Mouse (Mus musculus) right cerebral cortex, adult 18-20 months (tissue): ENCODE data around the gene Dgat2.

Experiments
- DNase-seq: peaks from one replicate; pipeline ENCODE4 v3.0.0; 2022; ENCODE audit warnings: mixed read lengths

Dgat2 gene

DNA sequence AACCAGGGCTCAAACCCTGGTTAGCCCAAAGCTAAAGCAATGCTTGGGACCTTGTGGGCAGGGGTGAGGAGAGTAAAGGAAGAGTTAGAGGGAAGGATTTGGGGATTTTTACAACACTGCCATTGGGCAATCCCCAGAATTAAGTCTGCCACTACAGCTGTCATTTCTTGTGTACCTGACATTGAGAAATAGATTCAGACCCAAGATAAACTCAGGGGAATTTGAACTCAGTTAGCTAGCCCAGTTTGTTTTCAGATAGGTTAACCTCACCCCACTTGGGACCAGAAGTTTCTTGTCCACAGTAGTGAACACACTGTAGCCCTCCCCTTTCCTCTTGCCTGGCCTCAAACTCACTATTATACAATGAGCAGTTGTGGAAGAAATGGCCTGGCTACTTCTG is 8.9 kb upstream of the Dgat2 start:
- no peak for DNase-seq

DNA sequence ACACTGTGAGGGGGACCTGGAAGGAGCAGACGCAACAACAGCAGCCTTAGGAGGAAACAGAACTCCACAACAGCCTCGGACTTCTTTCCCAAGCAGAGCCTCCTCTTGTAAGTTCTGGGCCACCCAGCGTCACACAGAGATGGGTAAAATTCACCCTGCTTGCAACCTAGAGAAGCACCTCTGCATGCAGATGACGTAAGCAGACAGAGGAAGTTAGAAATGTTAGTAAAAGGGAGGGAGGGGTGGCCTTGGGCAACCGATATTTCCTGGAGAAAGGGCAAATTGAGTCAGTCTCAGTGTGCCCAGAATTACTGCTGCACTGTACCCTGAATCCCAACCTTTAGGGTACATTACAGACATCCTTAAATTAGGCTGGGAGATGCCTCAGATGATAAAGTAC is 7.4 kb upstream of the Dgat2 start:
- DNase-seq, result no peak

DNA sequence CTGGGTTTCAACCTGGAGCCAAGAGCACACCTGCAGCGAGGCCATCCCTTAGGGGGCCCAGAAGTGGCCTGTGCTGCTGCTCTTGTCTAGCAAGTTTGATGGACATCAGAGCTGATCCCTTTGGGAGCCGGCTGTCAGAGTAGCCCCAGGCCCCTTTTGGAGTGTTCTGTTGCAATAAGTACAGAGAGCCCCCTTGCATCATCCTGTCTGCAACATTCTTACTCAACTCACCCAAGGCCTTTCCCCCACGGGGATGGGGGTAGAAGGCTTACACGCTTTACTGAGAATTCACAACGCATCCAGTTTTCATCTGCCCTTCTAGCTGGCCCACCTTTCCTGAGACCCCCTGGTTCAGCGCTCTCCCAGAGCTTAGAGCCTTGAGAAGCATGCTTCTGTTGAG is 6.1 kb upstream of the Dgat2 start:
- DNase-seq, result no peak

DNA sequence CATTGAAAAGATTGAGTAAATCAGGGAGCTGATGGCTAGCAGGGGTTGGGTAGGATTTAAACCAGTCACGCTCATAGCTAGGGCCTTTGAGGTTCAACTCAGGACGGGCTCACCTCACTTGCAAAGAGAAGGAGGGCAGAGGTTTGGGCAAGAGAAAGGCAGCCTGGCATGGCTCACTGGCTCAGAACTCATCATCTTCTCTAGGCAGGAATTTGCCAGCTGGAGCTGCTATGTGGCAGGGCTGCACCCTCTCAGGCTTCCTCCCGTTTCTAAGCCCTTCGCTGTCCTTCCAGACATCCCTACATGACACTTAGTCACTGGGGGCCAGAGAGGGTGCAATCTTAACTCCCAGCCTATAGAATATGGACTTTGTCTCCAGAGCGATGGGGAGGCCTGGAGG is 4.9 kb upstream of the Dgat2 start:
- no peak for DNase-seq

DNA sequence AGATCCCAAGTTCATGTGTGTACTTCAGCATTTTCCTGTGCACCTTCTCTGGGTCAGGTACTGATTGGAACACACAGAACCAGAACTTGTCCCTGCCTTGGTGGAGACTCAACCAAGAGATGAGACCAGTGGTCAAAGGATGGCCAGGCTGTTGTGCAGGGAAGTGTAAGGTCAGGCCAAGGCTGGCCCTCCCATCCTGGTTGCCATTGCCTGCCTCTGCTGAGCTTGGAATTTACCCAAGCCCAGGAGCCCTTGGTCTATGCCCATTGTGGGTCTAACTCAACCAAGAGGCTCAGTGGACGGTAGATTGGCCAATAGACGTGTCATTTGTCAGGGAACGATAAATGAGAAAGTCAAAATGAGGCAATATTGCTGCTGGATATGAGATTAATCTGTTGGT is 2.9 kb upstream of the Dgat2 start:
- DNase-seq, result no peak

DNA sequence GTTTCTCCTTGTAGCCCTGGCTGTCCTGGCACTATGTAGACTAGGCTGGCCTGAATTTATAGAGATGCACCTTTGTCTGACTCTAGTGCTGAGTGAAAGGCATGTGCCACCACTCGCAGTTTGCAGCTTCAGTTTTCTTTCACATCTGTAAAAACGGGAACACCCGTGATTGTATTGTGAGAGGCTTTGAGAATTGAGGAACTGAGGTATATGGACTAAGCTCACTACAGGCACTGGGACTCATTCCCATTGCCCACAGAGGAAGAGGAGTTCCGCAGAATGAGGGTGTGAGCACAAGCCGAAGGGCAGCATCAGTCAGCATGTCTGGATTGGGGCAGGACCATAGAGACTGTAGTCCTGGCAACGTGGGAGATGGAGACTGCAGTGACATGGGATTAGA is 1.2 kb upstream of the Dgat2 start:
- no peak for DNase-seq

DNA sequence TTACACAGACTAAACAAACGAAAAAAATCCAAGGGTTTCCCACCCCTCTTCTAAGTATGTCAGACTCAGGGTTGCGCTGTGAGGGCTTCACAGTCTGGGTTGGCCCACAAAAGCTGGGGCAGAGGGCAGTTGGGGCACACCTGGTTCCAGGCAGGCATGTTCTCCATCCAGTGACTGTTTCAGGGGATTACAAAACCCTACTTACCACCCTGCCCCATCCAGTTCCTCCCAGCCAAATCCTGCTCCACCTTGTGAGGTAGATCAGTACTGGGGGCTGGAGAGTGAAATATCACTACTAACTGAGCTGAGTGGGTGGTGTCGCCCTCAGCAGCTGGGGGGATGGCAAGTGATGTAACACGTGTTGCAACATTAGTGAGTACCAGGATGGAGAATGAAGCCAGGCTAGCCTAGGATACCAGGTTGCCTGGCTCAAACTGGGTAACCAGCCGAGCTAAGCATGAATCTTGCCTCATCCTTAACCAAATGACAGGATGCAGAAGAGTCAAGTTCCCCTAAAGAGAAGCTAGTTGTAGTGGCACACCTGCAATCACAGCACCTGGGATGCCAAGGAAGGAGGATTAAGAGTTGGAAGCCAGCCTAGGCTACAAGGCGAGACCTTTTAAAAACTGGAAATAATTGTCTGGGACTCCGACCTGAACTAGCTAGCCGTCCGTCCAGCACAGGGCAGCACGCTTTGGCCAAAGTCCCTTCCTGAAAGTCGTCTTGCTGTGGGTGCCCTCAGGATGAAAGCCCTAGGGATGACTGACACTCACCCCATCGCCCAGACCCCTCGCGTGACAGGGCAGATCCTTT is 694 bp downstream of the Dgat2 start:
- DNase-seq, result peak; percentile 62

DNA sequence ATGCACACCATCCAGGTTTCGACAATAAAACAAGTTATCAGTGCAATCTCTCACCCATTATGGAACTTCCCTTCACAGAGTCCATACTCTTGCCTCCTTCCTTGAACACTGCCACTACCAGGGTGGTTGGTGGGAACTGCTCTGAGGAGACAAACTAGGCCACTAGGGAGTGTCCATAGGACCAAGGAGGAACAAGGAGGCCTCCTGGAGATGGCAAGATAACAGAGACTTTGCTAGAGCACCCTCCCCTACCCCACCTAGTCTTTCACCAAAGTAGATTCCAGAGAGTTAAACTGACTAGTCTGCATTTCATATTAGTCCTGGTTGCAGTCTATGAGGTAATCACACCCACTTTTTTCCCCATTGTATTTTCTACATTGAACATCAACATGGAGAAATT is 2.4 kb downstream of the Dgat2 start:
- DNase-seq, result no peak

DNA sequence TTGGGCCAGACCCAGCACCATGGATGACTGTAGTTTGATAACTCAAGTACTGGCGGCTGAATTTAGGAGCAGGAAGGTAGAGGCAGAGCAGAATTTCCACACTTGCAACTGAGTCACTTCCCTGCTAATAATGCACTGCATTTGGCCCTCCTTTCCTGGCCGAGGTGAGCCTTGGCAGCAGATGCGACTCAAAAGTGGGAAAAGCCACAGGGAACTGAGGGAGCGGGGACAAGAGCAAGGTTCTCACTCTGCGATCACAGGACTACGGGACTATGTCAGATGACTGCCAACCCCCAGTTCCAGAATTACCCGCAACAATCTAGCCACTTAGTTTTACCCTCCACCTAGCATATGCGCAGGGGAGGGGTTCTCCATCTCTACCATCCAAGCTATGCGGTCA is 3.2 kb downstream of the Dgat2 start:
- no peak for DNase-seq

DNA sequence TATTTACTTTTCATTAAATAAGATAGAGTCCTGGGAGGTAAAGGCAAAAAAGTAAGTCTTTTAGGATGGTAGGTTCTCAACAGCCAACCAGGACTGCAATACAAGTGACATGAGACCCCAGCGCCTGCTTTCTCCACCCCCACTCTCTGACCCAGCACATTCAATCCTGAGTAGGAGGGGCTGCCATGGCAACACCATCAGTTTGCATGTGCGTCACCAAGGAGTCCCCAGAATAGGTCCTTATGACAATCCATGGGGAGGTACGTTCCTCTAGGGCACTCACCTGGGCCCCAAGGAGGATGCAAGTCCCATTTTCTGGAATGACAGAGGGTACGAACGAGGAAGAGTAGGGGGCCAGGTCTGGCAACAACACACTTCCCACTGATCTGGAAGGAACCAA is 5.1 kb downstream of the Dgat2 start:
- DNase-seq, result peak; percentile 53

DNA sequence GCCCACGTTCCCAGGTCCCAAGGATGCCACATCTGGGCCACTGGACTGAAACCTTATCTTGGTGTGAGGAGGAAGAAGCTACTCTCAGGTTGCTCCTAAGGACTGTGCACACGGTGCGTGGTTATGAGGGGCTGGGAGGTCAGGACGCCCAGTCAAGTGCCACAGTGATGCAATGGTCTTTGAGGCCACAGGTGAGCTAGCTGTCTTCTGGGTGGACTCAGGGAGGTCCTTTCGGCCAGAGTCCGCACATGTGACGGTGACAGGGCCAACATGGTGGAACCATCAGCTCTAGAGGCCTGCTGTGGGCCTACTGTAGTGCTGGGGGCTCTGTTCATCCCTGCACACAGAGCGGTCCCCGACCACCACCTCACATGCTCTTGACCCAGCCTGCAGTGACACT is 6.9 kb downstream of the Dgat2 start:
- DNase-seq, result no peak

DNA sequence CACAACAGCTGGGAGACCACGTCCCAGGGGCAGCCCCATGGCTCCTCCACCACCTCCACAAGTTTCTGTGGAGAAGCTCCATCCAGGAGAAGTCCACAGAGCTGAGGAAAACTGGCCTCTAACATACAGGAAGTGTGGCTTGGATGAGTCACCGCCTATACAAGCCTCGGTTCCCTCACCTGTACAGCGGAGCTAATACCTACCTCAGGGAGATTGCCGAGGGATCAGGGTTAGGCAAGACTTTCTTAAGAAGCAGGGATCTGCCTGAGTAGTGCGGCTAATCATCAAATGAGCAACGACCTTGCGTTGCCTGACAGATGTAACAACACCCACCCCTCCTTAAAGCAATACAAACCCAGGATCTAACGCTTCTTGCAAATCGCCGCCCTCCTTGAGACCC is 7.4 kb downstream of the Dgat2 start:
- no peak for DNase-seq

DNA sequence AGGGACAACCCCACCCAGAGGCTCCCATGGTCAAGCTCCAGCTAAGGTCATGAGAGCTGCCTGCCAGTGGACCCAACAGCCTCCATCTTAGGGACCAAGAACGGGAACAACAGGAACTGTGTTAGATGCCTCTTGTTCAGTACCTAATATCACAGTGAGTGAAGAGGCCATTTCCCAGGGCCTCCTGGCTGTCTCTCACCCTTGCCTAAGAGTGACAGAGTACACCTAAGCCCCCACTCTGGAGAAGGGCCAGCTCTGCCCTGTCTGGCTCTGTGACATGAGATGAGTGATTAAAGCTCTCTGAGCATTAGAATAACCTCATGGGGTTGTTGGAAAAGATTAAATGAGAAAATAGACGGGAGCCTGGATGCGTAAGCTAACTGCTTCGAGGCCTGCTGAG is 8.5 kb downstream of the Dgat2 start:
- no peak for DNase-seq

DNA sequence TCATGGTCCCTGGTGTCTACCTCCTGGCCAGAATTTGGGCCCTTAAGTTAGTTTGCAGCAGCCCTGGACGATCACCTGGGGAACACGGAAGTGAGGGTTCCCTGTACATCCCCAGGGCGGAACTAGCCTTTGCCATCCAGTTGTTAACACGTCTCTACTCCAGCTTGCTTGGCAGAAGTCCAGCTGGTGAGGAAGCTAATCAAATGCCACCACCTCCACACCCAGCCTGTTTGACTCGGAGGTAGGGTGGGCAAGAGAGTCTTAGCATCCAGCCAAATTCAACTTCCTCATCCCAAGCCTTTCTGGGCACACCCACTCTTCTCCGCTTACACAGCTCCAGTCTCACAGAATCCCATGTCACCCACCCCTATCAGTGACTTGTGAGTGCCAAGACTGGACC is 9.6 kb downstream of the Dgat2 start:
- DNase-seq, result no peak

DNA sequence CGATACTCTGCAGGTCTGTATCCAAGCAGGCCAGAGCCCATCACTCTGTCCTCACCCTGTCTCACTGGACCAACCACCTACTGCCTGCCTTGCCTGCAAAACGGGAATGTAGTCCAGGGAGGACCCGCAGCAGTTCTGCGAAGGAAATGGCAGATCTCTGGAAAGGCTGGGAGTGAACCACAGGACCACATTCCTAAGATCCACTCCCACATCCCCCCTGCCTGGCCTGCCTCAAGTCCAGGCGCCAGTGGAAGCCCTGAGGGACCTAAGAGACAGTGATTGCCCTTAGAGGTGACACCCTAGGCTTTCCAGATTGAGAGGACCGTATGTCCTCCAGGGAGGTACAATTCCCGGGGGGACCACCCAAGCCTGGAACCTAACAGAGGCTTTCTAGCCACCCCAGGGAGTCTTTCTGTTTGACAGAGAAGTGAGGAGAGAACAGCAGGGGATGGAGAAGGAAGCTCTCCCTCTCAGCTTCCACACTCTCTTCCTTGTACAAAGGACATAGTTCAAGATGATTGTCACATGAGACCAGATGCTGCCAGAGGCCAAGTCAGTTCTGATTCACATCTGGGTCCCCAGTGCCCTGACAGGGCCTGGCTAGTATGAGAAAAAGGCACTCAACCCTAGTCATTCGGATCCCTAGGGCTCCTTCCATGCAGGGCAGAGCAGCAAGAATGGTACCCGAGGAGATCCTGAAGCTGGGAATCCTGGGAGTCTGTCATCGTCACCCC is 10.6 kb downstream of the Dgat2 start:
- no peak for DNase-seq

DNA sequence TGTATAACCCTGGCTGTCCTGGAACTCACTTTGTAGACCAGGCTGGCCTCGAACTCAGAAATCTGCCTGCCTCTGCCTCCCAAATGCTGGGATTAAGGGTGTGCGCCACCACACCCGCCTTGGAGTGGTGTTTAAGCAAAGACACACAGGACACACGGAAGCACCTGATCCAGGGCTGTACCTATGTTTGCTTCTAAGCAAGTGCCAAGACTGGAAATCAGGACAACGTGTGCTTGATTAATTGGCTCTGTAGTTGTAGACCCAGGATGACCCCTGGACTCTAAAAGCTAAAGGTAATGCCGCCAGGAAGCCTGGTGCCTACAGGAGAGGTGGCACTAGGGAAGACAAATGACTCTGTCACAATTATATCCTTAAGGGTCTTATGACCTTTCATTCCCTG is 12.0 kb downstream of the Dgat2 start:
- no peak for DNase-seq

DNA sequence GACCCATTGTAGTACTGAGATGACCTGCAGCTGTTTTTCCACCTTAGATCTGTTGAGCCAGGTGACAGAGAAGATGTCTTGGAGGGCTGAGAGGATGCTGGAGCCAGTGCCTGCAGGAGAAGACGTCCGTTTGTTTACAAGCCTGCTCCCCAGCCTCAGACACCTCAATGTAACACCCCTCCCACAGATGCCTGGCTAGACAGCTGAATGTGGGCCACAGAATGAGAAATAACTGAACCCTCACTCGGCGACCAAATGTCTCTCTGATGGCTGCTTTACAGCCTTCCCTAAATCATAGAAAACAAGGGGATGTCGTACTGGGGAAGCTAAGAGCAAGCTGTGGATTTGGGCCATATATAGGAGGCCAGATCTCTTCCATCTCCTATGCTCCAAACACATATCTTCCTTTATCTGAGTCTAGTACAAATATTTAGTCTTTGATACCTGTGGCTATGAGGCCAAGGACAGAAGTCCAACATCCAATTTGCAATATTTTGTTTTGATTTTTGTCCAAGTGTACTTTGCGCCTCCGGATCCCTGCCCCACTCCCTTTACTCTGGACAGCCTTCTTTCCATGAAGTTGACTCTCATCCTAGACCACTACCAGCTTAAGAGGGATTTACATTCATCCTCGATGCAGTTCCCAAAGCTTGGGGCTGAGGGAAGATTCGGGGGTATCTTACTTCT is 12.7 kb downstream of the Dgat2 start:
- DNase-seq, result peak; percentile 56

DNA sequence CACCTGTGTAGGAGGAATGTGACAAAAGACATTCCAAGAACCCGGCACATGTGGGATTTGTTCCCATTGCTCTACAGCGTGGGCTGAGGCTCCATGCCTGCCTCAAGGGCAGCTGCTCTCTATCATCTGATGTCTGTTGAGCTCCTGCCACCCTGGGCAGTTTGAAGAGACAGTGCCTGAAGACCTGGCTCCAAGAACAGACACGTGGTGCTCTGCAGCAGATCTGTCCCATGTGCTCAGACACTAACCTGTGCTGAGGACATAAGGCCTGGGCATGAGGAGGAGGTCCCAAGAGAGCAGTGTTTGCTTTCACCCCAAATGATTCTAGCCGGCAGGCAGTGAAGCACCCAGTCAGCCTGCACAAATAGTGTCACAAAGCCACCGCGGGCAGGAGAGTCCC is 13.8 kb downstream of the Dgat2 start:
- no peak for DNase-seq

DNA sequence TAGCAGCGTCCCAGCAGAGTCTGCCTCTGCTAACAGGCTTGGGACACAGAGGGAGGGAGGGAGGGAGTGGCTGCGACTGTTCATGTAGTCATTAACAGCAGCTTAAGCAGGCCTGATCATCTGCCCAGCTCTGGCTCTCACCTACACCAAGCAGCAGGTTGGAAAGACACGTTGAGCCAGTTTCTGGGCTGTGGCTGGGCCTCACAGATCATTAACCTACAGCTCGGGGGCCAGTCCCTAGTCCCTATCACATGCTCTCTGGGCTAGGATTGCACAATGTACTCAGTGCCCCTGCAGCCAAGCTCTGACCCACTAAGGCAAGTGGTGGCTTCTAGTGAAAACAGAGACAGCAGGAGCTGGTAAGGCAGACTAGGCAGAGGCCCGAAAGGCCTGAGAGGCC is 14.6 kb downstream of the Dgat2 start:
- no peak for DNase-seq

DNA sequence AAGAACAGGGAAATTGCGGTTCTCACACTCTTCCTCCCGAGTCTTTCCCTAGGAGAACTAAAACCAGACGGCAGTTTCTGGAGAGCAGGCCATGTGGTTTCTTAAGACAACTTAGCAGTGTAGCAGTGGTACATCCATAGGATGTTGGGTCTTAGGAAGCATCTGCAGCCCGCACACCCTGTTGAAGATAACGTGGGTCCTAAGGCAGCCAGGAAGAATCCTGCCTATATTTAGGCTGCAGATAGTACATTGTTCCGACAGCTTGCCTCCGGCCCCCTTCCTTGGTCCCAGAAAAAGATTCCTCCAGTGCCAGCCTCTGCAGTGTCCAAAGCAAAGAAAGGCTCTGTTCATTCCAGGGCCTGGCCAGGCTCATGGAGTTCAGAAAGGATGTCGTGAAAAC is 16.4 kb downstream of the Dgat2 start:
- DNase-seq, result no peak

DNA sequence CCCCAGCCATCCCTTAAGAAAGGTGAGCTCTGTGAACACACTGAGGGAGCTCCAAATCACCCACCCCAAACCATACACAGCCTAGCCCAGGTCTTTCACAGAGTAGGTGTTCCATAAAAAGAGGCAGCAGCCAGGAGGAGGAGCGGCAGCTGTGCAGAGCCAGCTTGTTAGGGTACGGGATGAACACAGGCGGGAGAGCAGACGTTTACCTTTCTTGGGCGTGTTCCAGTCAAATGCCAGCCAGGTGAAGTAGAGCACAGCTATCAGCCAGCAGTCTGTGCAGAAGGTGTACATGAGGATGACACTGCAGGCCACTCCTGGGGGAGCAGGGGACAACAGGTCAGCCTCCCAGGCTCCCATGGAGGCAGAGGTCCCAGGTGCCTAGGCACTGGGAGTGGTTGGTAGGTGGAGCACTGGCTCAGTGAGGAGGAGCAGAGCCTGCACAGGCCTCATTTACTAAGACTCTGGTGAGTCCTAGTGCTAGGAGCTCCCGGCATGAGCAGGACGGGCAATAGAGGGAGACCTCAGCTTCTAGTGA is 17.6 kb downstream of the Dgat2 start:
- DNase-seq, result peak; percentile 35

DNA sequence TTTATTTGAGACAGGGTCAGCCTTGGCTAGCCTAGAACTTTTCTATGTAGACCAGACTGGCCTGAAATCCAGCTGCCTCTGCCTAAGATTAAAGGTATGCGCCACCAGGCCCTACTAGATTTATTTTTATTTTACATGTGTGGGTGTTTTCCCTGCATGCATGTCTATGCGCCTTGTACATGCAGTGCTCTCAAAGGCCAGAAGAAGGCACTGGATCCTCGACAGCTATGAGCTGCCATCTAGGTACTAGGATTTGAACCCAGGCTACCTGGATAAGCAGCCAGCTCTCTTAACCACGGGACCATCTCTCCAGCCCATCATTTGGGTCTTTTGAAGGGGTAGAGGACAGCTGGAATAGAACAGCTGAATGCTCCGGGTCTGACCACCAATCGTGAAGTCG is 20.1 kb downstream of the Dgat2 start:
- no peak for DNase-seq

DNA sequence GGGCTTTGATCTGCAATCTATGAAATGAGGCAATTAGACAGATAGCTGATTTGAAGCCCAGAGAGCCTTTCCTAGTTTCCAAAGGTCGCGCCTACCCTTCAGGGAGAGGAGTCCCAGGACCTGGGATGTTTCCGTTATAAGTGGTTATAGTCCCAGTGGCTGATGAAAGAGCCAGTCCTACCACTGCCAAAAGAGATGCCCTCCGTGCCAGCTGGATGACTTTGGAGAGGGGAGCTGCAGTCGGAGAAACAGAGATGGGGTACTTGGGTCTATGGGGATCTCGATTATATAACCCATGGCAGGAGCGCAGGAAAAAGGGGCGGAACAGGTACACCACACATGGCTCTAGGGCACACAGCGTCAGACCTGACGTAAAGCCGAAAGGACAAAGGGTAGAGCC is 20.6 kb downstream of the Dgat2 start:
- DNase-seq, result no peak

DNA sequence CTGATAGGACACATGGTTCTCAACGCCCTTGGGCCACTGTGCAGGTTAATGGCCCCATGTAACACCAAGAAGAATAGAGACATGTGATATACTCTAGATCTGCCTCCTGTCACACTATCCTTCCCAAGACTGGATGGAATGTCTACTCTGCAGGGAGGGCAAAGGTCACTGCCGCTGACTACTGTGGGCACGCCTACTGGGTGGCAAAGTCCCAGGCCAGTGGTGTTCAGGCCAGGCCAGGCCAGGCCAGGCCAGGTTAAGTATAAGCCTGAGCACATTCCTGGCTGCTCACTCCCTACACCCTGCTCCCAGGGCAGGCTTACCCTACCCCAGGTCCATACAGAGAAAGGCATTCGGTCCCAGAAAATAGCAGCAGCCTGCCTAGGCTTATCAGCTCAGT is 21.0 kb downstream of the Dgat2 start:
- DNase-seq, result no peak
